Mouse (Mus musculus) Patski (cell line): ENCODE measurements around the gene Cav1. TPM values are rescaled to one million over a fixed set of nuclear protein-coding genes. Genes with fewer than 3 reads are reported as not detected.

Experiments used
- ATAC-seq: fragments of 100-300 bp; one replicate; pipeline ENCODE4 v1.8.0; 2021
- CTCF ChIA-PET: fragments of 350-600 bp; sonication (Branson Sonifier 250); formaldehyde crosslinking; loops from one replicate; lab custom pipeline; 2022; ENCODE audit warnings: inconsistent platforms; lab: Charles Lee
- POLR2A ChIA-PET: fragments of 350-600 bp; sonication (Branson Sonifier 250); formaldehyde crosslinking; loops from one replicate; lab custom pipeline; 2022; ENCODE audit warnings: antibody characterized with exemption, inconsistent platforms; lab: Charles Lee
- DNase-seq: peaks from one replicate; pipeline ENCODE4 v3.0.0-alpha.2; 2011; ENCODE audit warnings: low read depth, low spot score
- H3K27me3 ChIP-seq: fragments of 371-371 bp; one replicate; pipeline ENCODE4 v1.5.1; 2021
- CTCF ChIP-seq: fragments of 100-300 bp; IDR thresholded peaks from one replicate; pipeline ENCODE4 v1.5.1; 2021
- in situ Hi-C: fragments of 300-500 bp; cut with MboI; formaldehyde crosslinking; loops from 3 replicates; pipeline ENCODE4 v1.11.1; 2018; ENCODE audit warnings: low pct_unique_long_range_greater_than_20kb, mixed read lengths
- polyA plus RNA-seq: library from polyadenylated mRNA; unstranded; gene quantifications from one replicate; pipeline ENCODE4 v1.2.3, GENCODE M21; 2021

Cav1 gene
- polyA plus RNA-seq, 1 experiment from 2014 or later: 175 TPM

GRCm38 (mm10) chr6:17316294-17317166 is 10.4 kb downstream of the Cav1 start:
- ATAC-seq: no peak
- TF ChIP-seq CTCF: no peak
- POLR2A ChIA-PET: no interaction called here
- no peaks in the 10 kb centered on the region for H3K27me3 ChIP-seq
- DNase-seq: no peak
- in situ Hi-C loops: loop anchor here (5.0 kb wide), 1 partner anchor 36 kb away; no protein-coding TSS in a partner anchor
- CTCF ChIA-PET: no interaction called here

- no peak for DNase-seq
- ChIA-PET POLR2A (no interaction called here), CTCF (interaction anchor here (0.6 kb wide), 1 partner anchor 27 kb away, joined by 3 read pairs; no protein-coding TSS in a partner anchor)
- in situ Hi-C loops: loop anchor here (5.0 kb wide), 1 partner anchor 35 kb away; no protein-coding TSS in a partner anchor
- no peak for TF ChIP-seq CTCF
- ATAC-seq: no peak
- no peaks in the 10 kb centered on the region for H3K27me3 ChIP-seq
Observed at GRCm38 (mm10) chr6:17317167-17317524, 11.0 kb downstream of the Cav1 start.

- DNase-seq (no peak), ATAC-seq (no peak)
- in situ Hi-C loops: loop anchor here (5.0 kb wide), 1 partner anchor 34 kb away; no protein-coding TSS in a partner anchor
- ChIA-PET CTCF (interaction anchor here (0.6 to 1.4 kb wide), 3 partner anchors 13 to 30 kb away, joined by 3 read pairs; no protein-coding TSS in a partner anchor), POLR2A (interaction anchor here (0.7 kb wide), 1 partner anchor 22 kb away, joined by 3 read pairs; no protein-coding TSS in a partner anchor)
- TF ChIP-seq CTCF: no peak
- H3K27me3 ChIP-seq: no peaks in the 10 kb centered on the region
Observed at GRCm38 (mm10) chr6:17317944-17318343, 11.8 kb downstream of the Cav1 start.

GRCm38 (mm10) chr6:17321976-17322375 is 15.8 kb downstream of the Cav1 start:
- in situ Hi-C loops: no loop called here
- ATAC-seq (no peak), DNase-seq (no peak)
- no peak for TF ChIP-seq CTCF
- H3K27me3 ChIP-seq: no peaks in the 10 kb centered on the region
- POLR2A ChIA-PET: no interaction called here
- CTCF ChIA-PET: interaction anchor here (1.4 to 2.4 kb wide), 2 partner anchors 8 to 13 kb away, joined by 5 to 8 read pairs; no protein-coding TSS in a partner anchor

- ATAC-seq (no peak), DNase-seq (no peak)
- POLR2A ChIA-PET: interaction anchor here (0.9 kb wide), 1 partner anchor 168 kb away, joined by 3 read pairs; no protein-coding TSS in a partner anchor
- no peaks in the 10 kb centered on the region for H3K27me3 ChIP-seq
- CTCF ChIA-PET: no interaction called here
- TF ChIP-seq CTCF: no peak
- in situ Hi-C loops: no loop called here
Observed at GRCm38 (mm10) chr6:17327216-17327615, 21.1 kb downstream of the Cav1 start.

- DNase-seq (no peak), ATAC-seq (no peak)
- POLR2A ChIA-PET: interaction anchor here (0.7 kb wide), 1 partner anchor 493 kb away, joined by 3 read pairs; no protein-coding TSS in a partner anchor
- CTCF ChIA-PET: interaction anchor here (1.4 to 1.9 kb wide), 2 partner anchors 9 to 11 kb away, joined by 3 to 8 read pairs; no protein-coding TSS in a partner anchor
- no peak for TF ChIP-seq CTCF
- in situ Hi-C loops: no loop called here
- no peaks in the 10 kb centered on the region for H3K27me3 ChIP-seq
Observed at GRCm38 (mm10) chr6:17329801-17330200, 23.7 kb downstream of the Cav1 start.

- no peaks in the 10 kb centered on the region for H3K27me3 ChIP-seq
- ATAC-seq (no peak), DNase-seq (no peak)
- in situ Hi-C loops: no loop called here
- CTCF ChIA-PET: no interaction called here
- TF ChIP-seq CTCF: no peak
- POLR2A ChIA-PET: no interaction called here
Observed at GRCm38 (mm10) chr6:17337724-17338123, 31.6 kb downstream of the Cav1 start.

GRCm38 (mm10) chr6:17340406-17340805 is 34.3 kb downstream of the Cav1 start:
- in situ Hi-C loops: no loop called here
- TF ChIP-seq CTCF: no peak
- ATAC-seq (no peak), DNase-seq (no peak)
- H3K27me3 ChIP-seq: no peaks in the 10 kb centered on the region
- ChIA-PET CTCF (interaction anchor here (0.9 kb wide), 1 partner anchor 29 kb away, joined by 3 read pairs; no protein-coding TSS in a partner anchor), POLR2A (interaction anchor here (0.5 kb wide), 1 partner anchor 23 kb away, joined by 3 read pairs; no protein-coding TSS in a partner anchor)

GRCm38 (mm10) chr6:17348011-17348410 is 41.9 kb downstream of the Cav1 start:
- no peak for DNase-seq
- TF ChIP-seq CTCF: no peak
- in situ Hi-C loops: no loop called here
- ATAC-seq: no peak
- ChIA-PET CTCF (interaction anchor here (0.8 to 1.0 kb wide), 2 partner anchors 30 to 161 kb away, joined by 3 read pairs; no protein-coding TSS in a partner anchor), POLR2A (no interaction called here)
- H3K27me3 ChIP-seq: no peaks in the 10 kb centered on the region

GRCm38 (mm10) chr6:17350803-17351202 is 44.7 kb downstream of the Cav1 start:
- no peak for TF ChIP-seq CTCF
- ChIA-PET POLR2A (interaction anchor here (0.7 kb wide), 1 partner anchor 49 kb away, joined by 4 read pairs; no protein-coding TSS in a partner anchor), CTCF (no interaction called here)
- H3K27me3 ChIP-seq: no peaks in the 10 kb centered on the region
- no peak for DNase-seq
- in situ Hi-C loops: loop anchor here (5.0 kb wide), 1 partner anchor 34 kb away; no protein-coding TSS in a partner anchor
- no peak for ATAC-seq
